Mouse (Mus musculus) T-helper 2 cell (primary cell): ENCODE data around the gene Rbm43.
"Not testable (repeated sequence)": the region's sequence is repeated elsewhere in the genome, so short reads cannot be mapped to it uniquely, and the experiment has no call there.

Experiments used
- in situ Hi-C: fragments of 300-600 bp; cut with MboI, MseI; formaldehyde crosslinking; loops from one replicate; pipeline ENCODE4 v1.15.1; 2025; ENCODE audit warnings: high pct_unique_total_duplicates

The Rbm43 gene

GRCm38 (mm10) chr2:51914944-51915680, 19.9 kb downstream of the Rbm43 start:
- in situ Hi-C loops, result loop anchor here (25.0 kb wide), 1 partner anchor 1603 kb away; no protein-coding TSS in a partner anchor

GRCm38 (mm10) chr2:51914532-51914931, 20.4 kb downstream of the Rbm43 start:
- in situ Hi-C loops, result loop anchor here (25.0 kb wide), 1 partner anchor 1602 kb away; no protein-coding TSS in a partner anchor

DNA sequence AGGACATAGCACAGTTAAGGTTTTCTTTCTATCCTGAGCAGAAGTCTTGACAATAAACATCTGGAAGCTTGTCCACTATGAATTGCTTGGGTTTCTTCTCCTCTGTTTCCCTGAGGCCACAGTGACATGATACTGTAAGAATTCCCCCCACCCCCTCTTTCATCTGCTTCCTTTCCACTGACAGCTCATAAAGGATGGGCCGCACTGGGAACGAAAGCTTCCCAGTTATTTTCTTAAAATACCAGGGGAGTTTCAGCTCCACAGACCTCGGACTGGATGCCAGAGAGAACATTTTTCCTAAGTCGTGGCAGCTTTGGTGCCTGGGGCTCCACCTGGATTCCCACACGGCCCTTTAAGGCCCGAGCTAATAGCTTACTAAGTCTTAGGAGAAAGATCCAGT, 22.2 kb downstream of the Rbm43 start:
- in situ Hi-C loops, result loop anchor here (25.0 kb wide), 1 partner anchor 1600 kb away; no protein-coding TSS in a partner anchor

- in situ Hi-C loops, result loop anchor here (25.0 kb wide), 1 partner anchor 1600 kb away; no protein-coding TSS in a partner anchor
Measured at GRCm38 (mm10) chr2:51911864-51912263, 23.1 kb downstream of the Rbm43 start.

DNA sequence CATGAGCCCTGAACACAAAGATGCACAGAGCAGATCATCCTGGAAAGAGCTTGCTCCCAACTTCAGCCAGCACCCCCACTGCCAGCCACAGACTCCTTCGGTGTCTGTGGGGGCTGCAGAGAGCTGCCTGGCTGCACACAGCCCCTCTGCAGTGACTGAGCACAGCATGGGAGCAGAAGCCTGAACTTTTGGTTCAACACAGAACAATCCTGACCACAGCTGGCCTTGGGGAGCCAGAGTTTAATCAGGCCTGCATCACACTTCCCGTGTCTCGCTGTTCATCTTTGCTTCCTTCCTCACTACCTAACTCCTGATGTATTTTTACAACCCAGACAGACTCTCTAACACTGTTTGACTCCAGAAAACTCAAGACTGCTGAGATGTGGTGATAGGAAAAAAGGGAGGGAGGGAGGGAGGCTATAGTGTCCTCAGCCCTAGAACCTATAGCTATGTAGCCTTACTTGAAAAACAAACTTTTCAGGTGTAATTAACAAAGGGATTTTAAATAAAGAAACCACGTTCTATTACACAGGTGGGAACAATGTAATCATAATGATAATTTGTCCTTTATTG, 27.3 kb downstream of the Rbm43 start:
- in situ Hi-C loops, result loop anchor here (25.0 kb wide), 1 partner anchor 1595 kb away; no protein-coding TSS in a partner anchor

DNA sequence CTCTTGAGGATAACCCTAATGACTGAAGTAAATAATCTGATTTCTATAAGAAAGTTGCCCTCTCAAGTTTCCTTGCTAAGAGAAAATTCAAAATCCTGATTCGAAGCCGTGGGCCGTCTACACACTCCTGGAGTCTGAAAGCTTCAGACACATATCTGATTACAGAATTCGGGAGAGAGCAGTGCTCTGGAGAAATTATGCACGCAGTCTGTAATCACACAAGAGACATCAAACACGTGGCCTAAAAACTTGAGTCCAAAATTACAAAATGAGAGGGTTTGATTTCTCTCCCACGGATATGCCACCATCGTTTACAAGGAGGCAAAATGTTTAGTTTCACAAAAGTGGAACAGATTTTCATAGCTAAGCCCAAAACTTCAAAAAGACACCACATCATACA, 29.3 kb downstream of the Rbm43 start:
- in situ Hi-C loops, result loop anchor here (25.0 kb wide), 1 partner anchor 1593 kb away; no protein-coding TSS in a partner anchor

GRCm38 (mm10) chr2:51892411-51892901, 42.5 kb downstream of the Rbm43 start:
- in situ Hi-C loops, result no loop called here

DNA sequence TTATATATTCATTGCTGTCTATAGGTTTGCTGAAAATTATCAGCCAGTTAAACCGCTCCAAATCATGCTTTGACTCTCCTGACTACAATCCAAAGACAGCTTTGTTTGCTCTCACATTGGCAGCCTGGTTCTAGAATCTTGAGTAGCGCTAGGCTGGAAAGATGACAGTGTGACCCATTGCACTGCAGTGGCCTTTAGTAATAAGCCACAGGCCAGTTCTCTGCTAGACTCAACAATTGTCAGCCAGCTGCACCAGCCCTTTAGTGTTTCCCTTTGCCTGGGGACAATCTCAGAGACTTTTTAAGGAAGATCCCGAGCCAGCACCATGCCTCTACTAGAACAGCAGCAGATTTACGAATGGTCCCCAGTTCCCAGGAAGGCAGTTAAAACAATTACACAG, 44.0 kb downstream of the Rbm43 start:
- in situ Hi-C loops, result no loop called here

- in situ Hi-C loops, result not testable (repeated sequence)
Measured at GRCm38 (mm10) chr2:51890139-51890538, 44.8 kb downstream of the Rbm43 start.

DNA sequence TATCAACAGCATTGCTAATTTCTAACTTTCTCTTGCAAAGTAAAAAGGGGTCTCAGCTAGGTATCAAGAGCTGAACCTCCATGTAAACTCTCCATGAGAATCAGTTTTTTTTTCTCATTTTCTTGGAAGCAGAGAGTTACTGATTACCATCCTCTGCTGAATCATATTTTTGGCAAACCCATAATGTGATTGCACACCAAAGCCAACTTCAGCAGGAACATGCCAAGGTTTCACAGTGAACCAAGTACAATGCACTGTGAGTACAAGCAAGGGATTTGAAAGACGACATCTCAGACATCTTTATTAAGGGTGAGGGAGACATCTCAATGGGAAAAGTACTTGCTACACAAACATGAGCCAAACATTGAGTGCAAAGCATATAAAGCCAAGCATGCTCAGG, 54.8 kb downstream of the Rbm43 start:
- in situ Hi-C loops, result no loop called here
